Mouse (Mus musculus): Measurements from ENCODE around the gene Plpp1.

Plpp1 gene

GRCm38 (mm10) chr13:112800597-112801380 lies at the start of gene Plpp1:
Gene Plpp1, plus strand, starts transcription at chr13:112800792.
- DNase-seq: peak; percentile 96 to 99

GRCm38 (mm10) chr13:112751454-112752308 lies 48.9 kb upstream of the Plpp1 start:
- DNase-seq: peak in 1 of 2 experiments; percentile 36

GRCm38 (mm10) chr13:112752309-112752975 lies 48.1 kb upstream of the Plpp1 start:
- no peak for DNase-seq

- DNase-seq: no peak
These were observed 47.1 kb upstream of the Plpp1 start for GRCm38 (mm10) chr13:112753522-112753921.

- peak in 1 of 2 experiments; percentile 15 for DNase-seq
These were observed 45.7 kb upstream of the Plpp1 start for GRCm38 (mm10) chr13:112754871-112755270.

- DNase-seq: peak; percentile 18 to 20
These were observed 45.0 kb upstream of the Plpp1 start for GRCm38 (mm10) chr13:112755507-112756010.

- DNase-seq: no peak
These were observed 43.2 kb upstream of the Plpp1 start for GRCm38 (mm10) chr13:112757395-112757794.

- DNase-seq: no peak
These were observed 42.0 kb upstream of the Plpp1 start for GRCm38 (mm10) chr13:112758546-112759090.

GRCm38 (mm10) chr13:112759364-112759763 lies 41.2 kb upstream of the Plpp1 start:
- DNase-seq: no peak

GRCm38 (mm10) chr13:112759777-112760537 lies 40.6 kb upstream of the Plpp1 start:
- no peak for DNase-seq

GRCm38 (mm10) chr13:112760538-112760881 lies 40.1 kb upstream of the Plpp1 start:
- no peak for DNase-seq

- DNase-seq: no peak
These were observed 38.8 kb upstream of the Plpp1 start for GRCm38 (mm10) chr13:112761787-112762186.

- no peak for DNase-seq
These were observed 38.0 kb upstream of the Plpp1 start for GRCm38 (mm10) chr13:112762548-112762947.

- DNase-seq: no peak
These were observed 37.0 kb upstream of the Plpp1 start for GRCm38 (mm10) chr13:112763531-112764091.

GRCm38 (mm10) chr13:112764556-112764955 lies 36.0 kb upstream of the Plpp1 start:
- DNase-seq: no peak

GRCm38 (mm10) chr13:112765654-112766053 lies 34.9 kb upstream of the Plpp1 start:
- DNase-seq: no peak

GRCm38 (mm10) chr13:112770528-112771328 lies 29.9 kb upstream of the Plpp1 start:
- DNase-seq: no peak

- no peak for DNase-seq
These were observed 29.0 kb upstream of the Plpp1 start for GRCm38 (mm10) chr13:112771447-112772208.

GRCm38 (mm10) chr13:112772252-112772651 lies 28.3 kb upstream of the Plpp1 start:
- no peak for DNase-seq

- DNase-seq: no peak
These were observed 27.7 kb upstream of the Plpp1 start for GRCm38 (mm10) chr13:112772861-112773260.
